9 mouse cellular contexts compared by ENCODE assay signal in the genomic region with DNA sequence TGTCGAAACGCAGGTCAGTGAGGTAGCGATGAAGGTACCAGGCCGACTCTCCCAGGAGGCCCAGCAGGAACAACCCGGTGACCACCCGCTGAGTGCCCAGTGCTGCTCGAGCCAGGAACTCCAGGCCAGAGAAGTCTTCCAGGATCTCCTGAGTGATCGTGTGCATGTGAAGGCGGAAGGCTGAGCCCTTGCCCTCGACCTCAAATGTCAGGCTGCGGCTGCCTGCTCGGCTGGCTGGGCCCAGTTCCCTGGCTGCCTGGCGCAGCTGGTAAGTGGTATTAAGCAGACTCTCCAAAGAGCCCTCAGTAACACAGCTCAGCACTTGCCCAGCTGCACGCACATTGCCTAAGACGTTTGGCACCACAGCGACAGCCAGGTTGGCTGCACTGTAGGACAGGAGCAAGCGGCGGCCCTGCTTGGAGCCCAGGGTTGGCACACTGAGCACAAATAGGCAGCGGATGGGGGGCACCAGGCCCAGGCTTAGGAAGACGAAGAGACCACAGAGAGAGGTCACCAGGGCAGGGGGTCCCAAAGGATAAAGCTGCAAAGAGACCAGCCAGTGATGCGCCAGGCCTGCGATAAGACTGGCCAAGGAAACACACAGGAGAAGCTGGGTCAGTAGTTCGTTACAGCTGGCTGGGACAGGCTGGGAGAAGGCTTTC. TPM values are rescaled to one million over a fixed set of nuclear protein-coding genes. Genes with fewer than 3 reads are reported as not detected.
A peak's percentile ranks its signal among the peaks of the same experiment; 100 is the strongest.
DNase-seq lines count a peak whose midpoint lies in the region; ATAC-seq and TF ChIP-seq lines count a peak whose summit lies in the region.
"Had no signal": no experiment of that assay in that cellular context is flagged by ENCODE, and none has a peak within 500 bp of the region (broad histone marks: within the 10 kb centered on the region; RNA-seq: fewer than 3 reads in every experiment).

No protein-coding gene starts in this region.

- no peak overlapping the region for H3K4me3 ChIP-seq in layer of hippocampus, adult 2 months
- no peak overlapping the region for H3K4me3 ChIP-seq in forebrain, embryonic 15.5 days
- H3K4me3 ChIP-seq in limb, embryonic 15.5 days = no peak overlapping the region
- H3K4me3 ChIP-seq in neural tube, embryonic 15.5 days (replicated peaks) = no peak overlapping the region

- H3K9ac ChIP-seq in forebrain, embryonic 15.5 days (replicated peaks) = no peak overlapping the region
- H3K9ac ChIP-seq in limb, embryonic 15.5 days = no peak overlapping the region
- H3K9ac ChIP-seq in neural tube, embryonic 15.5 days (replicated peaks) = no peak overlapping the region

- no peak overlapping the region for H3K4me2 ChIP-seq in forebrain, embryonic 15.5 days (replicated peaks)
- H3K4me2 ChIP-seq in limb, embryonic 15.5 days = no peak overlapping the region
- no peak overlapping the region for H3K4me2 ChIP-seq in neural tube, embryonic 15.5 days

- peak overlapping the region; percentile 72 for H3K27ac ChIP-seq in layer of hippocampus, adult 2 months
- H3K27ac ChIP-seq in forebrain, embryonic 15.5 days (replicated peaks) = 0 out of 2 replicates have a peak overlapping the region, but pooled peaks have one; percentile 27
- peak overlapping the region; percentile 35; the same call in 1 of the 2 replicates for H3K27ac ChIP-seq in limb, embryonic 15.5 days
- peak overlapping the region; percentile 19; the same call in 1 of the 2 replicates for H3K27ac ChIP-seq in neural tube, embryonic 15.5 days (replicated peaks)

- ATAC-seq in forebrain, embryonic 15.5 days (replicated peaks) = no peak
- no peak for ATAC-seq in limb, embryonic 15.5 days (ENCODE audit: insufficient number of reproducible peaks, low FRiP score, low TSS enrichment, low read depth)
- ATAC-seq in neural tube, embryonic 15.5 days (ENCODE audit: low FRiP score) = 0 out of 2 replicates have a peak, but pooled peaks have one; percentile 28

- DNase-seq in layer of hippocampus, adult 2 months (ENCODE audit: low spot score in 2 of 2) = no peak
- DNase-seq in layer of hippocampus, adult 18-20 months (ENCODE audit: low spot score in 2 of 2) = no peak
- no peak for DNase-seq in right cerebral cortex, postnatal 14 days
- no peak for DNase-seq in spleen, postnatal 14 days (ENCODE audit: low spot score in 2 of 2)
- no peak for DNase-seq in thymus, postnatal 36 days

- no peaks in the 10 kb centered on the region for H3K36me3 ChIP-seq in forebrain, embryonic 15.5 days
- H3K36me3 ChIP-seq in limb, embryonic 15.5 days = no peaks in the 10 kb centered on the region
- H3K36me3 ChIP-seq in neural tube, embryonic 15.5 days = no peaks in the 10 kb centered on the region

- WGBS in forebrain, embryonic 15.5 days = 66% methylated on average over 23 of the region's 23 CpGs
- WGBS in limb, embryonic 15.5 days = 65% methylated on average over 23 of the region's 23 CpGs
- WGBS in neural tube, embryonic 15.5 days = 58% methylated on average over 23 of the region's 23 CpGs

- peaks cover 21% of the 10 kb centered on the region for H3K4me1 ChIP-seq in forebrain, embryonic 15.5 days
- peaks cover 25% of the 10 kb centered on the region for H3K4me1 ChIP-seq in limb, embryonic 15.5 days
- H3K4me1 ChIP-seq in neural tube, embryonic 15.5 days = peaks cover 14% of the 10 kb centered on the region

- H3K9me3 ChIP-seq in forebrain, embryonic 15.5 days = no peaks in the 10 kb centered on the region
- H3K9me3 ChIP-seq in limb, embryonic 15.5 days = no peaks in the 10 kb centered on the region
- no peaks in the 10 kb centered on the region for H3K9me3 ChIP-seq in neural tube, embryonic 15.5 days (replicated peaks)

- H3K27me3 ChIP-seq in forebrain, embryonic 15.5 days = no peaks in the 10 kb centered on the region
- H3K27me3 ChIP-seq in limb, embryonic 15.5 days = no peaks in the 10 kb centered on the region
- H3K27me3 ChIP-seq in neural tube, embryonic 15.5 days (replicated peaks) = no peaks in the 10 kb centered on the region

- no peak for TF ChIP-seq CTCF in layer of hippocampus, adult 2 months (conservative IDR thresholded peaks at IDR 0.05)

RNA-seq across cellular contexts. Expression of a gene that starts 2.6 kb away (rescaled TPM):
- total RNA-seq in layer of hippocampus, adult 2 months (2021) = not detected
- total RNA-seq in layer of hippocampus, adult 18-20 months (2021) = not detected
- 0.05 TPM in 1 of 2 replicates, not detected in the other for polyA plus RNA-seq in forebrain, embryonic 15.5 days (2015; fragmentation: Nextera tagmentation; extraction: Ambion mirVana)
- 0.27 and 0.79 TPM in 2 replicates for polyA plus RNA-seq in limb, embryonic 15.5 days (2015; fragmentation: Nextera tagmentation; extraction: Ambion mirVana)
- polyA plus RNA-seq in neural tube, embryonic 15.5 days (2015; fragmentation: Nextera tagmentation; extraction: Ambion mirVana) = 0.05 TPM in 1 of 2 replicates, not detected in the other

RNA-seq across cellular contexts. Expression of a gene that starts 9.6 kb away (rescaled TPM):
- 10 to 100 TPM; 14.0 to 15.3 TPM for total RNA-seq in layer of hippocampus, adult 2 months (2021)
- total RNA-seq in layer of hippocampus, adult 18-20 months (2021) = 10 to 100 TPM; 14.6 to 15.9 TPM
- polyA plus RNA-seq in forebrain, embryonic 15.5 days (2015; fragmentation: Nextera tagmentation; extraction: Ambion mirVana) = 12.5 and 12.6 TPM in 2 replicates
- polyA plus RNA-seq in limb, embryonic 15.5 days (2015; fragmentation: Nextera tagmentation; extraction: Ambion mirVana) = 5.1 and 6.6 TPM in 2 replicates
- 7.2 and 7.4 TPM in 2 replicates for polyA plus RNA-seq in neural tube, embryonic 15.5 days (2015; fragmentation: Nextera tagmentation; extraction: Ambion mirVana)

RNA-seq across cellular contexts. Expression of a gene that starts 29.1 kb away (rescaled TPM):
- total RNA-seq in layer of hippocampus, adult 2 months (2021) = under 1 TPM in 1 of 2 experiments, not detected in 1; 0.20 TPM
- total RNA-seq in layer of hippocampus, adult 18-20 months (2021) = under 1 TPM in 1 of 2 experiments, not detected in 1; 0.10 TPM
- polyA plus RNA-seq in forebrain, embryonic 15.5 days (2015; fragmentation: Nextera tagmentation; extraction: Ambion mirVana) = 6.5 and 7.6 TPM in 2 replicates
- 0.30 and 0.58 TPM in 2 replicates for polyA plus RNA-seq in limb, embryonic 15.5 days (2015; fragmentation: Nextera tagmentation; extraction: Ambion mirVana)
- polyA plus RNA-seq in neural tube, embryonic 15.5 days (2015; fragmentation: Nextera tagmentation; extraction: Ambion mirVana) = 3.8 and 4.7 TPM in 2 replicates
- polyA plus RNA-seq: large intestine, adult 2 months had no signal

Comparison
In these comparisons a context has a peak if more than half of its experiments do, and no peak if none do; other contexts are left out.
1. H3K27ac ChIP-seq: peak in every context shown above with its lines; median percentile 72 in layer of hippocampus, adult 2 months; 35 in limb, embryonic 15.5 days; 27 in forebrain, embryonic 15.5 days; 19 in neural tube, embryonic 15.5 days.